Mouse (Mus musculus): Measurements from ENCODE around the gene Wrb. TPM values are rescaled to one million over a fixed set of nuclear protein-coding genes. Genes with fewer than 3 reads are reported as not detected.
A peak's percentile ranks its signal among the peaks of the same experiment; 100 is the strongest.
"Not testable (repeated sequence)": the region's sequence is repeated elsewhere in the genome, so short reads cannot be mapped to it uniquely, and the experiment has no call there.

Wrb gene
- polyA plus RNA-seq, 1 experiment from 2014 or later: 94.3 TPM

GRCm38 (mm10) chr16:96128466-96128865 lies 16.7 kb upstream of the Wrb start:
- H3K9me3 ChIP-seq: no peaks in the 10 kb centered on the region
- peak overlapping the region; percentile 100 for H3K27ac ChIP-seq
- peaks cover 20% of the 10 kb centered on the region for H3K4me1 ChIP-seq
- DNase-seq (ENCODE audit: low spot score): no peak
- H3K27me3 ChIP-seq (ENCODE audit: insufficient read depth, poor library complexity, severe bottlenecking): no peaks in the 10 kb centered on the region
- H3K36me3 ChIP-seq: peaks cover 35% of the 10 kb centered on the region
- WGBS: 3% methylated on average over 9 of the region's 9 CpGs
- peak overlapping the region; percentile 97 for H3K4me3 ChIP-seq

- 28% methylated on average over 6 of the region's 6 CpGs for WGBS
- H3K9me3 ChIP-seq; DNase-seq (ENCODE audit: low spot score); H3K27me3 ChIP-seq (ENCODE audit: insufficient read depth, poor library complexity, severe bottlenecking); H3K36me3 ChIP-seq: not testable (repeated sequence)
- Histone ChIP-seq H3K4me3 (peak overlapping the region; percentile 84), H3K4me1 (peaks cover 38% of the 10 kb centered on the region), H3K27ac (peak overlapping the region; percentile 86)
These were observed 478 bp upstream of the Wrb start for GRCm38 (mm10) chr16:96144748-96145109.

GRCm38 (mm10) chr16:96145814-96146213 lies 607 bp downstream of the Wrb start:
- H3K36me3 ChIP-seq: no peaks in the 10 kb centered on the region
- H3K27me3 ChIP-seq (ENCODE audit: insufficient read depth, poor library complexity, severe bottlenecking): no peaks in the 10 kb centered on the region
- peak overlapping the region; percentile 86 for H3K27ac ChIP-seq
- no peaks in the 10 kb centered on the region for H3K9me3 ChIP-seq
- DNase-seq (ENCODE audit: low spot score): no peak
- under 1% methylated on average over 5 of the region's 5 CpGs for WGBS
- H3K4me1 ChIP-seq: peaks cover 47% of the 10 kb centered on the region
- H3K4me3 ChIP-seq: peak overlapping the region; percentile 84

GRCm38 (mm10) chr16:96148834-96149233 lies 3.6 kb downstream of the Wrb start:
- DNase-seq (ENCODE audit: low spot score): peak; percentile 77
- WGBS: 43% methylated on average over 6 of the region's 6 CpGs

GRCm38 (mm10) chr16:96149311-96149710 lies 4.1 kb downstream of the Wrb start:
- H3K36me3 ChIP-seq: peaks cover 22% of the 10 kb centered on the region
- peaks cover 57% of the 10 kb centered on the region for H3K4me1 ChIP-seq
- WGBS: 43% methylated on average over 9 of the region's 9 CpGs
- H3K27me3 ChIP-seq (ENCODE audit: insufficient read depth, poor library complexity, severe bottlenecking): no peaks in the 10 kb centered on the region
- peak overlapping the region; percentile 89 for H3K27ac ChIP-seq
- DNase-seq (ENCODE audit: low spot score): peak; percentile 91
- peak overlapping the region; percentile 28 for H3K4me3 ChIP-seq
- H3K9me3 ChIP-seq: no peaks in the 10 kb centered on the region

More at GRCm38 (mm10) chr16:96148834-96149233, 3.6 kb downstream of the Wrb start:
- H3K27ac ChIP-seq: peak overlapping the region; percentile 89
- H3K4me1 ChIP-seq: peaks cover 57% of the 10 kb centered on the region
- no peaks in the 10 kb centered on the region for H3K9me3 ChIP-seq
- H3K27me3 ChIP-seq (ENCODE audit: insufficient read depth, poor library complexity, severe bottlenecking): no peaks in the 10 kb centered on the region
- H3K4me3 ChIP-seq: peak overlapping the region; percentile 28
- H3K36me3 ChIP-seq: peaks cover 18% of the 10 kb centered on the region

- WGBS: 52% methylated on average over 4 of the region's 4 CpGs
- H3K27ac ChIP-seq: peak overlapping the region; percentile 65
These were observed 5.8 kb downstream of the Wrb start for GRCm38 (mm10) chr16:96150995-96151394.

GRCm38 (mm10) chr16:96151551-96151950 lies 6.3 kb downstream of the Wrb start:
- WGBS: 18% methylated on average over 9 of the region's 9 CpGs
- Histone ChIP-seq H3K4me3 (no peak overlapping the region), H3K4me1 (peaks cover 49% of the 10 kb centered on the region), H3K36me3 (peaks cover 32% of the 10 kb centered on the region), H3K27ac (peak overlapping the region; percentile 65), H3K9me3 (no peaks in the 10 kb centered on the region), H3K27me3 (ENCODE audit: insufficient read depth, poor library complexity, severe bottlenecking) (no peaks in the 10 kb centered on the region)
- DNase-seq (ENCODE audit: low spot score): peak; percentile 92

More at GRCm38 (mm10) chr16:96150995-96151394, 5.8 kb downstream of the Wrb start:
- DNase-seq (ENCODE audit: low spot score): no peak
- peaks cover 55% of the 10 kb centered on the region for H3K4me1 ChIP-seq
- H3K36me3 ChIP-seq: peaks cover 30% of the 10 kb centered on the region
- H3K27me3 ChIP-seq (ENCODE audit: insufficient read depth, poor library complexity, severe bottlenecking): no peaks in the 10 kb centered on the region
- H3K4me3 ChIP-seq: no peak overlapping the region
- H3K9me3 ChIP-seq: no peaks in the 10 kb centered on the region

GRCm38 (mm10) chr16:96154476-96154875 lies 9.3 kb downstream of the Wrb start:
- Histone ChIP-seq H3K27me3 (ENCODE audit: insufficient read depth, poor library complexity, severe bottlenecking) (no peaks in the 10 kb centered on the region), H3K27ac (no peak overlapping the region), H3K36me3 (peaks cover 43% of the 10 kb centered on the region), H3K9me3 (no peaks in the 10 kb centered on the region), H3K4me1 (peaks cover 37% of the 10 kb centered on the region), H3K4me3 (no peak overlapping the region)
- WGBS: 84% methylated on average over 2 of the region's 2 CpGs
- DNase-seq (ENCODE audit: low spot score): no peak

GRCm38 (mm10) chr16:96156019-96156418 lies 10.8 kb downstream of the Wrb start:
- no peaks in the 10 kb centered on the region for H3K9me3 ChIP-seq
- H3K4me3 ChIP-seq: no peak overlapping the region
- DNase-seq (ENCODE audit: low spot score): no peak
- H3K36me3 ChIP-seq: peaks cover 43% of the 10 kb centered on the region
- WGBS: 89% methylated on average over 8 of the region's 8 CpGs
- peaks cover 29% of the 10 kb centered on the region for H3K4me1 ChIP-seq
- no peaks in the 10 kb centered on the region for H3K27me3 ChIP-seq (ENCODE audit: insufficient read depth, poor library complexity, severe bottlenecking)
- no peak overlapping the region for H3K27ac ChIP-seq

- H3K4me3 ChIP-seq: no peak overlapping the region
- H3K9me3 ChIP-seq: no peaks in the 10 kb centered on the region
- no peak for DNase-seq (ENCODE audit: low spot score)
- H3K36me3 ChIP-seq: peaks cover 41% of the 10 kb centered on the region
- H3K4me1 ChIP-seq: peaks cover 25% of the 10 kb centered on the region
- WGBS: 91% methylated on average over 11 of the region's 11 CpGs
- H3K27ac ChIP-seq: no peak overlapping the region
- H3K27me3 ChIP-seq (ENCODE audit: insufficient read depth, poor library complexity, severe bottlenecking): no peaks in the 10 kb centered on the region
These were observed 12.0 kb downstream of the Wrb start for GRCm38 (mm10) chr16:96157171-96157570.

GRCm38 (mm10) chr16:96158511-96159080 lies 13.4 kb downstream of the Wrb start:
- 57% methylated on average over 12 of the region's 12 CpGs for WGBS
- Histone ChIP-seq H3K27ac (peak overlapping the region; percentile 99), H3K36me3 (peaks cover 28% of the 10 kb centered on the region), H3K4me1 (peaks cover 25% of the 10 kb centered on the region), H3K27me3 (ENCODE audit: insufficient read depth, poor library complexity, severe bottlenecking) (no peaks in the 10 kb centered on the region), H3K9me3 (no peaks in the 10 kb centered on the region), H3K4me3 (peak overlapping the region; percentile 80)
- no peak for DNase-seq (ENCODE audit: low spot score)

- H3K27ac ChIP-seq: peak overlapping the region; percentile 99
- no peaks in the 10 kb centered on the region for H3K27me3 ChIP-seq (ENCODE audit: insufficient read depth, poor library complexity, severe bottlenecking)
- peak overlapping the region; percentile 80 for H3K4me3 ChIP-seq
- peaks cover 25% of the 10 kb centered on the region for H3K4me1 ChIP-seq
- no peaks in the 10 kb centered on the region for H3K9me3 ChIP-seq
- under 1% methylated on average over 67 of the region's 67 CpGs for WGBS
- peak; percentile 91 for DNase-seq (ENCODE audit: low spot score)
- H3K36me3 ChIP-seq: peaks cover 21% of the 10 kb centered on the region; the same call in 1 of the 2 replicates
These were observed 14.0 kb downstream of the Wrb start for GRCm38 (mm10) chr16:96159091-96159731.

GRCm38 (mm10) chr16:96159794-96160346 lies 14.7 kb downstream of the Wrb start:
- Histone ChIP-seq H3K4me3 (peak overlapping the region; percentile 80), H3K27ac (peak overlapping the region; percentile 99), H3K4me1 (peaks cover 25% of the 10 kb centered on the region), H3K9me3 (no peaks in the 10 kb centered on the region), H3K27me3 (ENCODE audit: insufficient read depth, poor library complexity, severe bottlenecking) (no peaks in the 10 kb centered on the region), H3K36me3 (peaks cover 21% of the 10 kb centered on the region; the same call in 1 of the 2 replicates)
- WGBS: 82% methylated on average over 20 of the region's 20 CpGs
- peak; percentile 73 for DNase-seq (ENCODE audit: low spot score)

All from heart, embryonic 10.5 days (tissue).